Mouse (Mus musculus): ENCODE data around the gene Cep83. TPM values are rescaled to one million over a fixed set of nuclear protein-coding genes. Genes with fewer than 3 reads are reported as not detected.
"Not testable (repeated sequence)": the region's sequence is repeated elsewhere in the genome, so short reads cannot be mapped to it uniquely, and the experiment has no call there.

The Cep83 gene
- polyA plus RNA-seq, 1 experiment from 2014 or later = 17.0 TPM

DNA sequence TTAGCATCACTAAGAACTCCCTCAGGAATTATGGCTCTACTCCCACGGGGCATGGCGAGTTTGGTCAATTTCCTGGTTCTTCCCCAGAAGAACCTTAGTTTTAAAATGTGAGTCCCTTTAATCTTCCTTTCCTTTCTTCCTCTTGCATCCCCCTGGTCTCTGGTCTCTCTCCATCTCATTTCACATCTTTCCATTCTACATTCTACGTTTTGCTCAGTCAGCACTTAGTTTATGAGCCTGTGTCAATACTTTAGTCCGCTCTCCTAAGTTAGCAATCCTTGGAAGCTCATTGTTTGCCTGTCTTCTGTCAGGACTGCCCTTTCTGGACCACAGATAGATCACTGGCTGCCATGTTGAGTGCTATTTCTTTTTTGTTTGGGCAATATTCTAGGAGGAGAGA, 3.7 kb downstream of the Cep83 start:
- Histone ChIP-seq H3K36me3 (ENCODE audit: control insufficient read depth, insufficient read depth, low read length) (no peaks in the 10 kb centered on the region), H3K27ac (ENCODE audit: low read depth, low read length) (no peak overlapping the region), H3K4me1 (ENCODE audit: control insufficient read depth, insufficient read depth, low read depth, low read length) (peaks cover 8% of the 10 kb centered on the region; the same call in 1 of the 2 replicates), H3K4me3 (ENCODE audit: low read length) (no peak overlapping the region), H3K27me3 (replicated peaks; ENCODE audit: control insufficient read depth, insufficient read depth, low read length) (no peaks in the 10 kb centered on the region), H3K9ac (ENCODE audit: low read depth, low read length) (no peak overlapping the region), H3K9me3 (ENCODE audit: control insufficient read depth, low read length) (no peaks in the 10 kb centered on the region), H3K4me2 (ENCODE audit: low read length) (no peak overlapping the region)
- 94% methylated on average over 4 of the region's 4 CpGs for WGBS
- no peak for ATAC-seq

DNA sequence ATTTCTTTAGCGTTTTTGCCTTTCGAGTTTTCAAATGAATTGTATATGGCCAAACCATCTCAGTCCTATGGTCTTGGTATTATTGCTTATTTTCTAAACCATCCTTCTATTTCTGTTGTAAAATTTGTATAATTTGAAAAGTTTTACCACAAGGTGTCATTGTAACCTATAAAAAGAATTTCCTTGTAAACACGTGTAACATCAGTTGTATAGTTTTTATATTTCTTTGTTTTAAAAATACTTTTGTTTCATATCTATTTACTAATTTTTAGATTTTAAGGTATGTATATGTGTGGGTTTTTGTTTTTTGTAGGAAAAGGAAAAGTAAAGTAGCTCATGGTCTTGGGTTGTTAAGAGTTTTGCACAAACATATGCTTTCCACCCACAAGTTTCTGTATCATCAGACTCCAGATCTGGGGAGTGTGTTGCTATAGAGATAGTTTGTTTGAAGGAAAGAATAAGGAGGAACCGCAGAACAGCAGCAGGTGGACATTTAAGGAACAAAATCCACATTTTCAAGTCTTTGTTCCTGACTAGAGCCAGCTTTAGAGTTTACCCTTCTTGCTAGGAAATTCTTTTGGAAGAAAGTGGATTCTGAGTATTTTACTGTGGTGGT, 17.3 kb downstream of the Cep83 start:
- Histone ChIP-seq H3K36me3 (ENCODE audit: control insufficient read depth, insufficient read depth, low read length) (no peaks in the 10 kb centered on the region), H3K9me3 (ENCODE audit: control insufficient read depth, low read length) (no peaks in the 10 kb centered on the region), H3K4me1 (ENCODE audit: control insufficient read depth, insufficient read depth, low read depth, low read length) (0 out of 2 replicates have a peak, but pooled peaks cover 2% of the 10 kb centered on the region), H3K9ac (ENCODE audit: low read depth, low read length) (no peak overlapping the region), H3K4me3 (ENCODE audit: low read length) (no peak overlapping the region), H3K27me3 (replicated peaks; ENCODE audit: control insufficient read depth, insufficient read depth, low read length) (no peaks in the 10 kb centered on the region), H3K27ac (ENCODE audit: low read depth, low read length) (no peak overlapping the region), H3K4me2 (ENCODE audit: low read length) (no peak overlapping the region)
- no peak for ATAC-seq
- WGBS = 82% methylated on average over 4 of the region's 4 CpGs

DNA sequence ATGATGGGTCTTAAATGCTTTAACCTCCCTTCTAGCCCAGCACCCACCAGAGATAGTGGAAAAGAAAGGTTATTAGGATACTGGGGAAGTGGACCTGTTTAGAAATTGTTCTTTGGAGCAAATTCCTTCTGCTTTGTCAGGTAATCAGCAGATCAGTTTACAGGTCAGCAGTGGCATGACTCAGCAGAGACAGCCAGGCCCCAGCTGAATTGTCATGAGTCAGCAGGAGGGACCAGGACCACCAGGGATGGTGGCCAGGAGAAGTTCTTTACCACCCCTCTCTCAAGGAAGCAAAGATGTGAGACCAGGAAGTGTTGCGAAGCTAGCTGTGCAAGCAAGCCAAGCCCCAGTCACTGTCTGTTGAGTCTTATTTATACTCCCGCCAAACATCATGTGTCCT, 18.2 kb downstream of the Cep83 start:
- H3K9me3 ChIP-seq (ENCODE audit: control insufficient read depth, low read length) = no peaks in the 10 kb centered on the region
- 97% methylated on average over 2 of the region's 2 CpGs for WGBS

GRCm38 (mm10) chr10:94709622-94710319, 21.3 kb downstream of the Cep83 start:
- no peak for ATAC-seq
- WGBS = 60% methylated on average over 3 of the region's 3 CpGs

More for the DNA sequence above, 18.2 kb downstream of the Cep83 start:
- Histone ChIP-seq H3K27me3 (replicated peaks; ENCODE audit: control insufficient read depth, insufficient read depth, low read length) (no peaks in the 10 kb centered on the region), H3K4me3 (ENCODE audit: low read length) (no peak overlapping the region), H3K9ac (ENCODE audit: low read depth, low read length) (no peak overlapping the region), H3K4me2 (ENCODE audit: low read length) (no peak overlapping the region), H3K4me1 (ENCODE audit: control insufficient read depth, insufficient read depth, low read depth, low read length) (0 out of 2 replicates have a peak, but pooled peaks cover 2% of the 10 kb centered on the region), H3K36me3 (ENCODE audit: control insufficient read depth, insufficient read depth, low read length) (no peaks in the 10 kb centered on the region), H3K27ac (ENCODE audit: low read depth, low read length) (no peak overlapping the region)
- no peak for ATAC-seq

GRCm38 (mm10) chr10:94710320-94710695, 21.9 kb downstream of the Cep83 start:
- no peaks in the 10 kb centered on the region for H3K9me3 ChIP-seq (ENCODE audit: control insufficient read depth, low read length)
- WGBS = 87% methylated on average over 2 of the region's 2 CpGs
- no peaks in the 10 kb centered on the region for H3K27me3 ChIP-seq (replicated peaks; ENCODE audit: control insufficient read depth, insufficient read depth, low read length)
- H3K36me3 ChIP-seq (ENCODE audit: control insufficient read depth, insufficient read depth, low read length) = no peaks in the 10 kb centered on the region
- 0 out of 2 replicates have a peak, but pooled peaks cover 2% of the 10 kb centered on the region for H3K4me1 ChIP-seq (ENCODE audit: control insufficient read depth, insufficient read depth, low read depth, low read length)
- H3K4me3 ChIP-seq (ENCODE audit: low read length) = no peak overlapping the region
- H3K9ac ChIP-seq (ENCODE audit: low read depth, low read length) = no peak overlapping the region
- no peak overlapping the region for H3K4me2 ChIP-seq (ENCODE audit: low read length)
- no peak for ATAC-seq
- no peak overlapping the region for H3K27ac ChIP-seq (ENCODE audit: low read depth, low read length)

More at GRCm38 (mm10) chr10:94709622-94710319, 21.3 kb downstream of the Cep83 start:
- Histone ChIP-seq H3K9ac (ENCODE audit: low read depth, low read length) (no peak overlapping the region), H3K4me1 (ENCODE audit: control insufficient read depth, insufficient read depth, low read depth, low read length) (0 out of 2 replicates have a peak, but pooled peaks cover 2% of the 10 kb centered on the region), H3K27ac (ENCODE audit: low read depth, low read length) (no peak overlapping the region), H3K36me3 (ENCODE audit: control insufficient read depth, insufficient read depth, low read length) (no peaks in the 10 kb centered on the region), H3K4me3 (ENCODE audit: low read length) (no peak overlapping the region), H3K27me3 (replicated peaks; ENCODE audit: control insufficient read depth, insufficient read depth, low read length) (no peaks in the 10 kb centered on the region), H3K9me3 (ENCODE audit: control insufficient read depth, low read length) (no peaks in the 10 kb centered on the region), H3K4me2 (ENCODE audit: low read length) (no peak overlapping the region)

GRCm38 (mm10) chr10:94720300-94720699, 31.8 kb downstream of the Cep83 start:
- Histone ChIP-seq H3K4me3 (ENCODE audit: low read length) (no peak overlapping the region), H3K4me1 (ENCODE audit: control insufficient read depth, insufficient read depth, low read depth, low read length) (no peaks in the 10 kb centered on the region), H3K27ac (ENCODE audit: low read depth, low read length) (no peak overlapping the region), H3K9me3 (ENCODE audit: control insufficient read depth, low read length) (no peaks in the 10 kb centered on the region), H3K4me2 (ENCODE audit: low read length) (no peak overlapping the region), H3K9ac (ENCODE audit: low read depth, low read length) (no peak overlapping the region), H3K36me3 (ENCODE audit: control insufficient read depth, insufficient read depth, low read length) (no peaks in the 10 kb centered on the region), H3K27me3 (replicated peaks; ENCODE audit: control insufficient read depth, insufficient read depth, low read length) (no peaks in the 10 kb centered on the region)
- 95% methylated on average over 6 of the region's 6 CpGs for WGBS
- ATAC-seq = no peak

GRCm38 (mm10) chr10:94728053-94728452, 39.6 kb downstream of the Cep83 start:
- H3K4me2 ChIP-seq (ENCODE audit: low read length); H3K4me1 ChIP-seq (ENCODE audit: control insufficient read depth, insufficient read depth, low read depth, low read length); H3K27ac ChIP-seq (ENCODE audit: low read depth, low read length); H3K4me3 ChIP-seq (ENCODE audit: low read length); H3K9ac ChIP-seq (ENCODE audit: low read depth, low read length); H3K9me3 ChIP-seq (ENCODE audit: control insufficient read depth, low read length); ATAC-seq; H3K36me3 ChIP-seq (ENCODE audit: control insufficient read depth, insufficient read depth, low read length); H3K27me3 ChIP-seq (replicated peaks; ENCODE audit: control insufficient read depth, insufficient read depth, low read length): not testable (repeated sequence)
- WGBS = 96% methylated on average over 2 of the region's 2 CpGs

DNA sequence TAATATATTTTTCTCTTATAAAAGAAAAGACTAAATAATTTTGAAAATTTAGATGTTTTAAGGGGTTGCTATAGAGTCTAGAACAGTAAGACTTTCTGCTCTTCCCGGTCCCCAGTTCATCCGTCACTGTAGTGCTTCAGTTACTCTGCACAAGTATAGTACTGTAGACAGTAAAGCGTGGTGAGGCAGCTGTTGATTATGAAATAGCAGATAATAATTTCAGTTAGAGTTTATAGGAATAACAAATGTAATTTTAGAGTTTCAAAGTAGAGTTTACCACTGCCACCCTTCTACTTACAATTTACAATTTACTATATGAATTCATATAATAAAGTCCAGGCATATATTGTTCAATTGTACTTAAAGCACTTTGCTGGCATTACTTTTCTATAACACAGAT, 42.0 kb downstream of the Cep83 start:
- H3K4me2 ChIP-seq (ENCODE audit: low read length) = no peak overlapping the region
- H3K36me3 ChIP-seq (ENCODE audit: control insufficient read depth, insufficient read depth, low read length) = peaks cover 2% of the 10 kb centered on the region; the same call in 1 of the 2 replicates
- H3K4me1 ChIP-seq (ENCODE audit: control insufficient read depth, insufficient read depth, low read depth, low read length) = no peaks in the 10 kb centered on the region
- WGBS = 93% methylated on average over 3 of the region's 3 CpGs
- no peak overlapping the region for H3K9ac ChIP-seq (ENCODE audit: low read depth, low read length)
- no peaks in the 10 kb centered on the region for H3K9me3 ChIP-seq (ENCODE audit: control insufficient read depth, low read length)
- H3K4me3 ChIP-seq (ENCODE audit: low read length) = no peak overlapping the region
- H3K27ac ChIP-seq (ENCODE audit: low read depth, low read length) = no peak overlapping the region
- no peaks in the 10 kb centered on the region for H3K27me3 ChIP-seq (replicated peaks; ENCODE audit: control insufficient read depth, insufficient read depth, low read length)
- no peak for ATAC-seq

DNA sequence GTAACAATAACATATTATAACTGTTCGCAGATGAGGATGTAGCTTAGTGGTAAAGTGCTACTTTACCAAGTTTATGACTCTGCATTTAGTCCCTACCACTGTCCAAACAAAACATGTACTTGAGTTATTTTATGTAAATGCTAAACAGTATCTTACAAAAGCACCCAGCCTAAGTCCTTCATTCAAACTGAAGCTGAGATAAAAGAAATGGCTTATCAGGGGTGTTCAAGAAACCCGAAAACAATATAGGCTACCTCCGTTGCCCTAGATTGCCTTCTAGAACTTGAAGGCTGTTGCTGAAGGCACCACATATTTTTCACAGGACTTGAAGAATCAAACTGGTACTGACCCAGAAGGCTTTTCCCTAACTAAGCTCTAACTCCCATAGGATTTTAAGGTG, 46.4 kb downstream of the Cep83 start:
- Histone ChIP-seq H3K4me3 (ENCODE audit: low read length) (no peak overlapping the region), H3K4me2 (ENCODE audit: low read length) (no peak overlapping the region), H3K9ac (ENCODE audit: low read depth, low read length) (no peak overlapping the region), H3K9me3 (ENCODE audit: control insufficient read depth, low read length) (no peaks in the 10 kb centered on the region), H3K4me1 (ENCODE audit: control insufficient read depth, insufficient read depth, low read depth, low read length) (no peaks in the 10 kb centered on the region; the same call in 1 of the 2 replicates), H3K27me3 (replicated peaks; ENCODE audit: control insufficient read depth, insufficient read depth, low read length) (no peaks in the 10 kb centered on the region), H3K27ac (ENCODE audit: low read depth, low read length) (no peak overlapping the region), H3K36me3 (ENCODE audit: control insufficient read depth, insufficient read depth, low read length) (no peaks in the 10 kb centered on the region)
- WGBS = over 99% methylated on average over 3 of the region's 3 CpGs
- no peak for ATAC-seq
